Mouse (Mus musculus): ENCODE results near the gene Hsf4. TPM values are rescaled to one million over a fixed set of nuclear protein-coding genes. Genes with fewer than 3 reads are reported as not detected.

The Hsf4 gene
- total RNA-seq, 2 experiments from 2014 or later = 9.8 to 11.1 TPM

DNA sequence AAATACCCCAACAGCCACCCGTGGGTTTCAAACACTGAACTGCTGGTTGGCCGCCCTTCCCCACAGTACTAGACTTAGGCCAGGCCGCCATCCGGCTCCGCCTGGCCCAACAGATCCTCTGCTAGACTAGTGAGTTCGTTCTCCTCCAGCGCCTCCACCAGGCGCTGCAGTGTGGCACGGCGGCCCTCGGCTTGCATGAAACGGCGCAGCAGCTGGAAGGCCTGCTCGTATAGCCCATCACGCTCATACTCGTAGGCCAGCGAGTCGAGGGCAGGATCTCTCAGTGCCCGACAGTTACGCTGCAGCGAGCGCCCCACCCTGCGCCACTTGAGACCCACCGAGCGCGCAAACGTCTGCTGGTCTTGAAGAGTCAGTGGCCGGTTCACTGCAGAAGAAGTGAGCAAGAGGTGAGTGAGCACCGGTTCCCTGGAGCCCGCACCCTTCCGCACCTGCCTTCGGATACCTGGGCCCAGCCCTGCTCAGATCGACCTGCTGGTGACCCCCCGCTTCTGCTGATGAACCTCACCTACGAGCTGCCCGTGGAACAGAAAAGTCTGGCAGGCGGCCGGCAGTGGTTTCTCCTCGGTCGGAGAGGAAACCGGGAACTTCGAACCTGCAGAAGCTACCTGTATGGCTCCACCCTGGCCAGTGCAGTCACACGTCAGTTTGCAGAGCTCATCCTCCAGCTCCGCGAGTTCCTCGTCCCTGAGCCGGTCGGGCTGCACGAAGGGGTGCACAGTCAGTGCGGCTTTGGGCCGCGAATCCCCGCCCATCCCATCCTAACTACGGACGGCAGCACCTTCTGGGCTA, 10.5 kb upstream of the Hsf4 start:
- DNase-seq (ENCODE audit: low spot score) = no peak

DNA sequence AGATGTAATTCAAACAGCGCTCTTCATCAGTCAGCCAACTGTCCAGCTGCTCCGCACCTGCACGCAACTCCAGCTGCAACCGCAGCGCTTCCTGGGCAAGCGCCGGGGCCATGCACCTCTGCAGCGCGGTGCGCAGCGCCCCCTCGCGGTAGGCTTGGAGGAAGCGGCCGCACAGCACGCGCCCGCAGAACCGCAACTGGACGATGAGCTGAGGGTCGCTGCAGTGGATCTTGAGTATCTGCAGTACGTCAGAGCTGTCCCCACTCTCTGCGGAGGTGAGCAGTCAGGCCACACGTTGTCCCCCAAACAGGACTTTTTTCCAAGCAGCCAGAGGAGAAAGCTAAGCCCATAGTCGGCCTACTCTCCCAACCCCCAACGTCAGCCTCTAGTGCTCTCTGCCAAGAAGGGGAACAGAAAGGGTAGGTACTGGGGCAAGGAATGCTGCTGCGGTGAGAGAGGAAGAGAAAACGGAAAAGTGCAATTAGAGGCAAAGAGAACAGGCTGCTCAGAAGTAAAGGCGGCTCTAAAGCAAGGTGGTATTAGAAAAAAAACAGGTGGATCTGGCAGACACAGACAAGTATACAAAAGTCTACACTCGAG, 9.8 kb upstream of the Hsf4 start:
- peak; percentile 64 for DNase-seq (ENCODE audit: low spot score)

DNA sequence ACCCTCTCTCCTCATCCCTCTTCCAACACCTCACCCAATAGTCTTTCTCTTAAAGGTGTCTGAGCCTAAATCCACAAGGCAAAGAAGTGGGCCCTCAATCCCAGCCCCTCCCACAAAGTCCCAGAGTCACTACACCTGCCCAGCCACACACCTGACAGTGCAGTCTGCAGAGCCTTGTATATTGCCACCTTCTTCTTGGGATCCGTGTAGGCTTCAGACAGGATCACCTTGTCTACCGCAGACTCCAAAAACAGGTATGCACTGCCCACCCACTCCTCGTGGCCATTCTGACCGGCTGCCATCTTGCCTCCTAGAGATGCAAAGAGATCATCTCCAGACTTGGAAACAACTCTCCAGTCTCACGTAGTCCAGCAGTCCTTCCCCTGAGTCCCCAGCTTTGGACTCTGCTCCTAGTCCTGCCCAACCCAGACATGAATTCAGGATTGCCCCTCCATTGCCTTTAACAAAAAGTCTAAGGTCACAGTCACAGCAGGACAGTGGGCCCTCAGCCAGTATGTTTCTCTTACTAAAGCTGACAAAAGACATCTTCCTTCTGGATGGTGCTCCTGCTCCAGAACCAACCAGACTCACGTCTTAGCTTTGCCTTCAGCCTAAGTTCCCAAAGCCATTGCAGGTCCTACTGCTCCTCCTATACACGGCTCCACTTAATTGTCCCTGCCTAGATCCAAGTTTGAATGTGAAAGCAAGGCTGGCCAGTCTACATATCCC, 9.1 kb upstream of the Hsf4 start:
- no peak for DNase-seq (ENCODE audit: low spot score)

DNA sequence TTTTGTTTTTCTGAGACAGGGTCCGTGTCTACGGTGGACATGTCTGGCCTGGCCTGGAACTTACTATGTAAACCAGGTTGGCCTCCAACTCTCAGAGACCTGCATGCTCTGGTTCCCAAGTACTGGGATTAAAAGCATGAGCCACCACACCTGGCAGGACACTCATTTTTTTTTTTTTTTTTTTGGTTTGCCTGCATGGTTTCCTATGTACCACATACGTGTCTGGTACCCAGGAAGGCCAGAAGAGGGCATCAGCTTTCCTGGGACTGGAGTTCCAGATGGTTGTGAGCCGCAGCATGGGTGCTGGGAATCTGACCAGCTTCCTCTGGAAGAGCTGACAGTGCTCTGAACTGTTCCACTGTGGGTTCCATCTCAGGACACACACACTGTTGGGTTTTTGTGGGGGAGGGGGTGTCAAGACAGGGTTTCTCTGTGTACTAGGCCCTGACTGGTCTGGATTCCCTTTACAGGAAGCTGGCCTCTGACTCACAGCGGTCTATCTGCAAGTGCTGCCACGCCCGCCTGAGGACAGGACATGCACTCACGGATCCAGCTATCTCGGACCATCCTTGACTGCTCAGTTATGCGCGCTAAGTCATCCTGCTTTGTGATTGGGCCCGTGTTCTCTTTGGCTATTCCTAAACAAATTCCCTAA, 8.1 kb upstream of the Hsf4 start:
- no peak for DNase-seq (ENCODE audit: low spot score)

DNA sequence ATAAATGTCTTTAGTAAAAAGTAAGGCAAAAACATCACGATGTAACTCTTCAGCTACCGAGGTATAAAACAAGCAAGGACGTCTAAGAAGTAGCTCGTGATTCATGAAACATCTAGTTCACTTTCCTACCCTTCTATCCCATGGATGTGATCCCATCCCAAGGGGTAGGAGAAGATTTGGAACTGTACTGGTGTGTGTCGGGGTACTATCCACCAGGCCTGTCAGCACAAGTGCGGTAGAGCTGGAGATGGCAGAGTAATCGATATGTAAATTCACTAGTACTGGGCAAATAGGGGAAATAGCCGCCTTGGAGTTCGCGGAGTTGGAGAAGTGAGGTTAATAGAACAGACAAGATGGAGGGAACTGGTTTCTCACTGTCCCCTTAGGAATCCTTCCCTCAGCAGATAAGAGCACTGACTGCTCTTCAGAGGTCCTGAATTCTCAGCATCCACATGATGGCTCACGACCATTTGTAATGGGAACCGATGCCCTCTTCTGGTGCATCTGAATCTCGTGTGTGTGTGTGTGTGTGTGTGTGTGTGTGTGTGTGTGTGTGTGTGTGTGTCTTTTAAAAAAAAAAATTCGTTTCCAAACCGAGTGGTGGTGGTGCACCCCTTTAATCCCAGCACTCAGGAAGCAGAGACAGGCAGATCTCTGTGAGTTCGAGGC, 6.2 kb upstream of the Hsf4 start:
- DNase-seq (ENCODE audit: low spot score) = no peak

DNA sequence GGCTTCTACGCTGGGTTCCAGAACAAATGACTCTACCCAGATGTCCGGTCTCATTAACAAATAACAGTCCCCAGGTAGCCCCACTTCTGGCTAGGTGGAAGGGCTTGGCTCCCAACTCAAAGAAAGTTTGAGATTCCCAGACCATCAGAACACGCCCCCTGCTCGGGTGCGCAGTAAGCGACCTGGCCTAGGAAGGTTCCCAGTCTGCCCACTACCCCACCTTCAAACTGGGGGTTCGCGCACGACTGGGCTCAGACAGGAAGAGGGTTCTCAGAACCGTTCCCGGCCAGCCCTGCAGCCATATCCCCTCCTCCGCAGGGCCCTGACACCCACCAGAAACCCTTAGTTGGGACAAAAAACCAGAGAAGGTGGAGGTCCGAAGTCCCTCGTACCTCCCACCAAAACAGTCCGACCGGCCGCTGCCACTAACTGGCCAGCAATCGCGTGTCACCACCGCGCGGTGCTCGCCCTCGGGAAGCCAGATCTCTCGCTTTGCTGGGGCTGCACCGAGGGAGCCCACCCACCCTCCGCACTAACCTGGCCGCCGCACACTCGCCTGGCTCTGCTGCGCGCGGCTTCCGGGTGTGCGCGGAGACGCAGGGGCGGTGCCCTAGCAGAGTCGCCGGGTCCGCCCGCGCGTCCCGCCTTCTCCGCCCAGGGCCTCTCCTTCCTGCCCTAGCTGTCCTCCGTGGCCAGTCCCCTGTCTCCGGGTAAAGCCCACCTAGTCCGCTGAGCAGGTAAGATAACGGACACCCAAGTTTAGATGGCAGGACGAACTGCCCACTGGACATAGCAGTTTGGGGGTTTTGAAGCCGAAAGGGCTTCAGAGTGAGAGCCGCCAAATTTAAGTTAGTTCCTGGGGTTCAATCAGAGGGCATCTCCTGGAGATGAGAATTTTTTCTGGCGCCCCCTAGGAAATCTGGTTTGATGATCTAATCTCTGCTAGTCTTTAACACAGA, 5.3 kb upstream of the Hsf4 start, which contains the start of the genes Tradd and Fbxl8:
TSS of gene Tradd (minus strand) at position 586 of the 959 bp plus-strand sequence.
TSS of gene Fbxl8 (plus strand) at position 625 of the 959 bp plus-strand sequence.
- peak; percentile 64 for DNase-seq (ENCODE audit: low spot score)

DNA sequence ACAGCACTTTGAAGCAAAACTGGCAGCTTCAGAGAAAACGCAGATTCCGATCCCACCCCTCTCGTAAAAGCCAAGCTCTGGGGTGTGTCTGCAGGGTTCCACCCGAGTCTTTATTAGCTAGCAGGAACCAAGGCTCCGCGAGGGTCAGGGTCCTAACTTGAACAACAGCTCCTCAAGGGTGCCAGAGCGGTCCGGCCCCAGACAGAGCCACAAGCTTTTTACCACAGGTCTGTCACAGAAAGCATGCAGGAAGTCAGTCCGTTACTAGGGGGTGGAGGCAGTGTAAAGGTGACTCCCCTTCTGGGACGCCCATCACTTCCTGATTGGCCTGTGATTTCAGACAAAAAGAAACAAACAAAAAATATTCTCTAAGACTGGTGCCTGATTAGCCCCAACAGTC, 4.5 kb upstream of the Hsf4 start:
- no peak for DNase-seq (ENCODE audit: low spot score)

DNA sequence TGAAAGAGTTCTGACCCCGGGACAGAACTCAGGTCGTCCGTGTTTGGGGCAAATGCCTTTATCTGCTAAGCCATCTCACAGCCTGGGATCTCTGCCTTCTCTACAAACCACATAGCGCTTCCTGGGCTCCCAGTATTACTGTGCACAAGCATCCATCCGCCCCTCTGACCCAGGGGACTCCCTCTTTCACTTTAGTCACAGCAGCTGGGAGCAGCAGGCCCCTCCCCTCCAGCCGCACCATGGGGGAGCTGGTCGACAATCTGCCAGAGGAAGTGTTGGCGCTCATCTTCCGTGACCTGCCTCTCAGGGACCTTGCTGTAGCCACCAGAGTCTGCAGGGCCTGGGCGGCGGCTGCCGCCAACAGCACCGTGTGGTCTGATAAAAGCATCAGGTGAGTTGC, 2.8 kb upstream of the Hsf4 start:
- DNase-seq (ENCODE audit: low spot score) = no peak

DNA sequence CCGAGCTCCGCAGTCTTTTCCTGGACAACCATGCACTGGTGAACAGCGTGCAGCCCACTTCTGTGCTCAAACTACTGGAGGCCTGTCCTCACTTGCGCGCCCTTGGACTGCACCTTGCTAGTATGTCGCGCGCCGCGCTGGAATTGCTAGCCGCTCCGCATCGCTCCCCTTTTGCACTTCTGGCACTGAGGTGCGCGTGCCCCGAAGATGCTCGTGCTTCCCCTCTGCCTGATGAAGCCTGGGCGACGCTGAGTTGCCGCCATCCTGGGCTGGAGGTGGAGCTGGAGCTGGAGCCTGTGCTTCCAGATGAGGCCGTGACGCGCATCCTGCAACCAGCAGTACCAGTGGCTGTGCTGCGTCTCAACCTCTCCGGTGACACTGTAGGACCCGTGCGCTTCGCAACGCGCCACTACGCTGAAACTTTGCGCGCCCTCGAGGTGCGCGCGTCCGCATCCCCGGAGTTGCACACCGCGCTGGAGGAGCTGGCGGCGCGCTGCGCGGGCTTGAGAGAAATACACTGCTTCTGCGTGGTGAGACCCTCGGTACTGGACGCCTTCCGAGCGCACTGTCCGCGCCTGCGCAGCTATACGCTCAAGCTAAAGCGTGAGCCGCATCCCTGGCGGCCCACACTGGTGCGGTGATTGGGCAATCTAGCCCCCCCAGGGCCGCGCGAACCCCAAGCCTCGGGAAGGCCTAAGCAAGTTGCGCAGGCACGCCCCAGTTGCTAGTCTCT, 1.1 kb upstream of the Hsf4 start:
- DNase-seq (ENCODE audit: low spot score) = no peak

DNA sequence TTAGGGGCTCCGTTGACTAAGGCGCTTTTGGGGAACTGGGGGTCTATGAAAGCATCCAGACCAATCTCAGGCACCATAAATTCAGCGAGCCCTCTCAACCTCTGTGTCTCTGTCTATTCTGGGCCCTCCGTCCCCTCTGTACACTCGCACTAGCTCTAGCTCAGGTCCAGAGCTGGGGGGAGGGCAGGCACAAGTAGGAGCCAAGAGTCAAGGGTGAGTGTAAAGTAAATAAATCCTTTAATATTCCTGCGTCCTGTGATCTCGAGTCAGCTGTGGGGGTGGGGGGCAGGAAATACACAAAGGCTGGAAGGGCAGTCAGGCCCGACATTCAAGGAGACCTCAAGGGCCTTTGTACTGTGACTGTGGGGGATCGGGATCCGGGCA, 534 bp upstream of the Hsf4 start:
- no peak for DNase-seq (ENCODE audit: low spot score)

DNA sequence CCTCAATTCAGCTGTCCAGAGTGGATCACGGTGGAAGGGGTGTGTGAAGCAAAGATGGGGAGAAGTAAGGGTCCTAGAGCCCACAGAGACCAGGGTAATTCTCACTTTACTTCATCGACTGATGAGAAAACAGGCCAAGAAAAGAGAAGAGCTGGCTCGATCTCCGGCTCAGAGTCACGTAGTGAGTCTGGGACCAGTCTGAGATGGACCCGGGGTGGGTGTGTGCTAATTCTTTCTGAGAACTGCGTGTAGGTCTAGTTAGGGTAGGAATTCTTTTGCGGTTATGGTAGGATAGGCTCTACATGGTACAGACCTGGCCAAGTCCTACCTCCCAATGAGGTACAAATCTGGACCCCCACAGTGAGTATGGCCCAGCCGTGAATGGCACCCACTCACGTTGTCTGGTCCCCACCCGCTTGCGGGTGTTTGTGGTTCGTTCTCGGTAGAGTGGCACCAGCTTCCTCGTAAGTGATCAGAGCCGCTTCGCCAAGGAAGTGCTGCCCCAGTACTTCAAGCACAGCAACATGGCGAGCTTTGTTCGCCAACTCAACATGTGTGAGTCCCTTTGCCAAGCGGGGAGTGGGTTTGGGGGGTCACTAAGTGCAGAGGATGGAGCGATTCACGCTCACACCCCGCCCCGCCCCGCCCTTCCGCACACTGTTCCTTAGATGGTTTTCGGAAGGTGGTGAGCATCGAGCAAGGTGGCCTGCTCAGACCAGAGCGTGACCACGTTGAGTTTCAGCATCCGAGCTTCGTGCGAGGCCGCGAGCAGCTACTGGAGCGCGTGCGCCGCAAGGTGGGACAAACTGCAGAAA, 707 bp downstream of the Hsf4 start:
- DNase-seq (ENCODE audit: low spot score) = no peak

DNA sequence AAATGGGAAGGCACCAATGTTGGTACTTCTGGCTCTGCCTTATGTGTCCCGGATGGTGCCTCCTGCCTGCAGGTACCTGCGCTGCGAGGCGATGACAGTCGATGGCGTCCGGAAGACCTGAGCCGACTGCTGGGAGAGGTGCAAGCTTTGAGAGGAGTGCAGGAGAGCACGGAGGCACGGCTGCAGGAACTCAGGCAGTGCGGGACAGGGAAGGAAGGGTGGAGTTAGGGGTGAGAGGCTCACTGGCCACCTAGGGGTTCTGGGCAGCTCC, 1.2 kb downstream of the Hsf4 start:
- DNase-seq (ENCODE audit: low spot score) = no peak

DNA sequence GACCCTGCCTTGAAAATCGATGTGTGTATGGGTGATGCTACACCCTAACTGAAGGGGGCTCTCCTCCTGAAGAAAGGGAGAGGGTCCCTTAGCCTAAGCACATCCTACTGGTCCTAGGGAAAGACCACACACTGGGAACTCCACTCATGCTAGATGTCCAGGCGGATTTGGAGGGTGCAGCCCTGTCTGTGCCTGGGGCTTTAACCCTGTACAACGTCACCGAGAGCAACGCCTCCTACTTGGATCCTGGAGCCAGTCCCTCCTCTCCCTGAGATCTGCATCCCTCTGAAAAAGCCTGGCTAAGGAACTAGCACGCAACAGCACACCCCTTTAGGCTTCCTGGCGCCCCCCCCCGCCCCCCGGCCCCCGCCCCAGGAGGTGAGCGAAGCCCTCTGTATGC, 5.8 kb downstream of the Hsf4 start:
- DNase-seq (ENCODE audit: low spot score) = no peak

DNA sequence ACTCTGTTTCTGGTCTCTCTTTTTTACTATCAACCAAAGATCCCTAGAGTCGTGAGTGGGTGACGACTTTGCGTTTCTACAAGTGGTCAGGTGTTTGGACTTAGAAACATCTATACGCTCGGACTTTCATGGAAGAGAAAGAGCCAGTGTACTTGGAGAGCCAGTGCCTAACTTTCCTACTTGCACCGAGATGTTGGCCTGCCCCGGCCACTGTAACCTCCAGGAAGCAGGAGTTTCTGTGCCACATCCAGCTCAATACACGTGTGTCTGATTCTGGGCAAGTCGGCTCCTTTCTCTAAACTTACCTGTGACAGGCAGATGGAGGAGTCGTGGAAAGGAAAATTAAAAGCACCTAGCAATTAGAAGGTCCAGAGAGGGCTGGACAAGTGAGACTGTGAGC, 6.2 kb downstream of the Hsf4 start, which contains the start of gene Nol3:
TSS of gene Nol3 (plus strand) at position 301 of the 400 bp plus-strand sequence.
- no peak for DNase-seq (ENCODE audit: low spot score)

DNA sequence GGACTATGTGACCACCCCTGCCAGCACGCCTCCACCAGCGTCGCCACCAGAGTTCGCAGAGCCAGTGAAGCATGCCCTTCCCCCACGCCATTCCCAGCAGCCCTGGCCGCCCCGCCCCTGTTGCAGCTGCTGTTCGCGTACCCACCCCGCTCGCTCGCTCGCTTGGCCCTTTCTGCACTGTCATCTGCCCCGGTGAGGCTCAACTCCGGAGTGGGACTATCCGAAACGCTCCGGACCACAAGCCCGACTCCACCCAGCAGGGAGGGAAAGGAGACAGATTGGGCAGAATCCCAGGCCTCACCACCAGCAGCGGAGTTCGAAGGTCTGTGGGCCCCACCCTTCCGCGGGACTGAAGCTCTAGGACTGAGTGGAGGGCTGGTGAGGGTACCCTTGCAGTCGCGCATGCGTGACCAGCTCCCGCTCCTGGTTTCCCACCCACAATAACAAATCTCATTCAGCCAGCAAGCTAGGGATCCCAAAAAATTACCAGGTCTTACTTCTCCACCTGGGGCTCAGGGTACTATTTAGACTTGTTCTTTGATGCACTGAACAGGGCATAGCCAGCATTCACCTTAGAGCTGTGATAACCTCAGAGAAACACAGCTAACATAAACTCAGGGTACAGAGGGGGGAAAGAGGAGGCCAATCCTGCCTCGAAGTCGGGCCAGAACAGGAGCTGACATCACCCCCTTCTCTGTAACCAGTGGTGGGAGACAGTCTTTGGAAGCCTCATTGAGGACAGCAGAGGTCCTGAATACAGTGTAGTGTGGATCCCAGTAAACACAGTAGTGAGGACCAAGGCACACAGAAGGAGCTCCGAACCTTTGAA, 6.9 kb downstream of the Hsf4 start:
- DNase-seq (ENCODE audit: low spot score) = peak; percentile 76

DNA sequence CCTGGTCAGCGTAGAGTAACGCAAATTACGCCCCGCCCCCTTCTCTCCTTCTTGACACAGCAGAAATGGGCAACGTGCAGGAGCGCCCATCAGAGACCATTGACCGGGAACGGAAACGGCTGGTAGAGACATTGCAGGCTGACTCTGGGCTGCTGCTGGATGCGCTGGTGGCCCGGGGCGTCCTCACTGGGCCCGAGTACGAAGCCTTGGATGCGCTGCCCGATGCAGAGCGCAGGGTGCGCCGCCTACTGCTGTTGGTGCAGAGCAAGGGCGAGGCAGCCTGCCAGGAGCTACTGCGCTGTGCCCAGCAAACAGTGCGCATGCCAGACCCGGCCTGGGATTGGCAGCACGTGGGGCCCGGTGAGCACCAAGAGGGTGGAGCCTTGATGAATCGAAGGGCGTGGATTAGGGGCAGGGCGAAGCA, 9.3 kb downstream of the Hsf4 start:
- DNase-seq (ENCODE audit: low spot score) = peak; percentile 87

DNA sequence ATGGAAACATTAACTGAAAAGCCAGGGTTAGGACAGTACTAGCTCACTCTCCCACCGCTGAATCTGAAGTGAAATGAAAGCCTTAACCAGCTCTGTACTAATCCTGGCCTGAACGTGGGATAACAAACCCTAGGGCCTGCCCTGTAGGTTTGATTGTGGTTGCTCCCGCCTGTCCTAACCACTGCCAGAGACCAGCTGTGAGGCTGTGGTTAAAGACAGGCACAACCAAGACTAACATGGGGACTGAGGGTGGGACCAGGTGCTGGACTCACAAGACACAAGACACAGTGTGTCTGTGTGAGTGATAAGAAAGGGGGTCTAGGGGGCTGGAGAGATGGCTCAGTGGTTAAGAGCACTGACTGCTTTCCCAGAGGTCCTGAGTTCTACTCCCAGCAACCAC, 11.0 kb downstream of the Hsf4 start:
- no peak for DNase-seq (ENCODE audit: low spot score)

DNA sequence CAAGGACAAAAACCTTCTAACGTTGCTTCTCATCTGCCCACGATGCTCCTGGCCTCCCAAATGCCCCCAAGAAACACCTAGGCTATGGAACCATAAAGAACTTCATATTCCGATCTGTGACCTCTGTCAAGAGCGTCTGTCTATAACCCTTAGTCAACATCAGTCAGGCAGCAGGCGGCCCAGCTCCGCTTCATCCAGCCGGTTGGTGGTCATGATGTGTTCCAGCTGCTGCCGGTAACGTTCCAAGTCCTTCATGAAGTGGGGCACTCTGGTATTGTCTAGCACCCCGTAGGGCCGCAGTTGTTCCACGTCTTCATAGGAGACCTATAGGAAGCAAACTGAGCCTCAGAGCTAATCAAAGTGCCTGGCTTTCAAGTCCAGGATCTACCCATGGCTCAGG, 12.2 kb downstream of the Hsf4 start:
- no peak for DNase-seq (ENCODE audit: low spot score)

Data from gastrocnemius, adult 18-20 months (tissue).